Mouse (Mus musculus): ENCODE measurements around the gene Cmss1.

GRCm38 (mm10) chr16:57469301-57469700 is 137.4 kb downstream of the Cmss1 start:
- no peak for TF ChIP-seq TAL1 (IDR thresholded peaks at IDR 0.05; ENCODE audit: low read length)
- TF ChIP-seq GATA1 (IDR thresholded peaks at IDR 0.05; ENCODE audit: low read length): no peak
